Mouse (Mus musculus) monocyte, adult 2 months (primary cell): ENCODE measurements around the gene Ralgapa2.

Experiments
- DNase-seq, 2 experiments: peaks; one replicate each; pipeline ENCODE4 v3.0.0; 2022; ENCODE audit warnings: low spot score in 2 of 2, low read depth in 1 of 2

Gene Ralgapa2

DNA sequence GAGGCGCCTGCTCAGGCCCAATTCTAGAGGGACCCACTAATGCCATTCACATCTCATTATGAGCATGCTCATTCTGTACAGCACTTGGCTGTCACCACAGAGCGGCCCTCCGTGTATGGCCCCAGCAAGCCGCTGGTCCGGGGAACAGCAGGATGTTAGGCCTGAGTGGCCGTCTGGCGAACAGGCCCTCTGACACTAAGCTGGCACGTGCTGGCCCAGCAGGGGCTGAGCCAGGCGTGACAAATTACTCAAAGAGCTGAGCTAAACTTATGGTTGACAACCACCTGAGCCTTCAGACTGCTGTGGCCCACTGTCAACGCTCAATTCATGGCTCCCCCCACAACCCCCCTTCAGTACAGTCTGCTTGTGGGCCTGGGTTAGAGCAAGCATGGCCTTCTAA, 249.9 kb downstream of the Ralgapa2 start:
- DNase-seq, result no peak

DNA sequence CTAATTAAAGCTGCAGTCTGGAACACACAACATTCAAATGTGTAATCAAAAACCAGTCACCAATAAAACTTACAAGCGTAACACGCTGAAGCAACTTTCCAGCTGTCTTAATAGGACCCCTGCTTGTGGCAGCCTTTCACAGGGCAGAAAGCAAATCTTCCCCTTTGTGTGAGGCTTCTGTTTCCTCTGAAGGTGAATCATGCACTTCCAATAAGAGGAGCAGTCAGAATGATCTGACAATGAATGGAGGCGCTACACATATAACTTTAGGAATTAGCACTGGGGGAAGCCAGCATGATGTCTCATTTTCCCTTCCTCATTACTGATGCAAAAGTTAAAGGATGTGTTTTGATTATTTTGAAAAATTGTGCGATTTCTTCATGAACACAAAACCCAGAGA, 251.0 kb downstream of the Ralgapa2 start:
- DNase-seq, result no peak

DNA sequence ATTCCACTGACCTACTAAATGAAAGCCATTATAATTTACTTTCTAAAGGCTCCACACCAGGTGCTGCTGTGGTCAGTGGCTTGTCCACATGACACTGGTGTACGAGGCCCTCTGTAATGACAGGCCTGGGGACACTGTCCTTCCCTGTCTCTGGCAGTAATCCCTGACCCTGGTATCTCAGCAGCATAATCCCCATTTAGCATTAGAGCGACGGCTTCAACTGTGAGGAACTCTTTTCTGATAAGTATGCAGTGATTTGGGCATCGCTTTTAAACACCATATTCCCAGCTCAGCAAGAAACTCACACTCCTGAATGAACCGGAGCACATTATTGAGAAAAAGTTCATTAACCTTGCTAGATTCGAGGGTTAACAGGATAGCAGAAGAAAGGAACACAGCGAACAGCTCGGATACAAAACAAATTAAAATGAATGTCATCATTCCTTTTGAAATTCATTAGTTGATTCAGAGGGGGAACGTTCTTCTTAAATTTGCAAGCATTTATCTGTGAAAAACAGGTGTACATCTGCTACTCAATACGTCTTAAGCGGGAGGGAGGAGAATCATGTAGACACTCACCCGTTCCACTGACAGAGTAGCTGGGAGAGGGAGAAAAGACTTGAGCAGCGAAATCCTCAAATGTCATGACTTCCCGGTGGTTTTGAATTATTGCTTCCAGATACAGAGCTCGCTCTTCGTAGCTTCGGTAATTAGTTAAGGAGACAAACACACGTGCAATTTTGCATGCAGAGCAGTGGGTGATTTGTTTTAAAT, 252.2 kb downstream of the Ralgapa2 start:
- DNase-seq, result no peak

DNA sequence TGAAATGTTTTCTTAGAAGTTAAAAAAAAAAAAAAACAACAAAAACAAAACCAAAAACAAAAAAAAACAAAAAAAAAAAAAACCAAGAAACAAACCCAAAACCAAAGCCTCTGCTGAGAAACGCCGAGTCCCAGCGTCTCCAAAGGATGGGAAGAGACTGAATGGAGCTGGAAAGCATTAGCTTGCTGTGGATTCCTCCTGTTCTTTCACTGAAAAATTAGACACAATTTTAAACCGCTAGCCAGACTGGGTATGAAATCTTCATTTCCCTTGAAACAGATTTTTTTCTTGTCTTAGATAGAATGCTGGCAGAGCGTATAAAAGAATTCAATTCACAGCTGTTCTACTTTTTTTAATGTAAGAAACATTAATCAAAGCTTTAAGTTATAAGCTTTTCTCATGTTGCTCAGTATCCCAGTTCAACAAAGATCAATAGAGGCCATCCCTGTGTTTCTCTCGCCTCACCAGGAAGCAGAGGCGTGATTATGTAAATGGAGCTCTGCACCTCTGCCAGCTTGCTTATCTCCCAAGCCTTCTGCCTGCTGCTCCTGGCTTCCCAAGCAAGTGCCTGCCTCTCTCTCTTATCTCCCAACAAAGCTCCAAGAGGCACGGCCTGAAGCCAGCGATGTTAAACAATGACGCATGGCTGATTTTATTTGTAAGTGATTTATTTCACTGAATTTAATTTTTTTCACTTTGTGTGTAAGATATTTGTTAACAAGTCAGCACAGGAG, 253.2 kb downstream of the Ralgapa2 start:
- no peak for DNase-seq

DNA sequence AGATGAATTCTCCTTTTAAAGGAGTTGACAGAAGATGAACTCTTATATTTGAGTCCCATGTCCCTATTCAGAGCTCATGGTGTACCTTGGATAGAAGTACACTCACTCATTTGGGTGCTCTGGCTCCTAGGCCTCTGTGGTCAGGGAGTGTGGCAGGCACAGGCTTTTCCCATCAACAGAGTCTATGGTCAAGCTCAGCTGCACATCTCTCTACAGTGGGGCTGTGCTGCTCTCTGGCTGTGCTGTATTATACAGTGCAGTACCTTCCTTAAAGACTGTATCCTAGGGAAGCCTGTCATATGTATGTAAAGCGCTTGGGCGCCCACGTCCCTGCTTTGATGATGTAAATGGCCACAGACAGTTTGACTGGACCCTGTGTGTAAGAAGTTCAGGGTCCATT, 254.5 kb downstream of the Ralgapa2 start:
- DNase-seq, result no peak

DNA sequence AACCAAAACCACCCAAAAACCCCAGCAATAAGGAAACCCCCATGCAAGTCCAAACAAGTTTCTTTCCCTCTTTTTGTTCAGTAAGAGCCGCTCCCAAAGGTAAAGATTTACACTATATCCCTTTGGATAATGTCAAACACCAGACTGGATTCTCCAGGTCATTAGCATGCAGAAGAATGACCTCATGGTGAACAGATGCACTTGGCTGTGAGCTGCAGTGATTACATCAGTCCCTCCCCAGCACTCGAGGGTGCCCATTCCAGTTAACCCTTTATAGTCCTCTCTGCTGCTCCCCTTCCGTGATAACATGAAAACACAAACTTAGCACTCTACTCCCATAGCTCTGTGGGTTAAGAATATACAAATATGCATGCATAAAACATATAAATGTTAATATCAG, 255.1 kb downstream of the Ralgapa2 start:
- DNase-seq, result no peak

DNA sequence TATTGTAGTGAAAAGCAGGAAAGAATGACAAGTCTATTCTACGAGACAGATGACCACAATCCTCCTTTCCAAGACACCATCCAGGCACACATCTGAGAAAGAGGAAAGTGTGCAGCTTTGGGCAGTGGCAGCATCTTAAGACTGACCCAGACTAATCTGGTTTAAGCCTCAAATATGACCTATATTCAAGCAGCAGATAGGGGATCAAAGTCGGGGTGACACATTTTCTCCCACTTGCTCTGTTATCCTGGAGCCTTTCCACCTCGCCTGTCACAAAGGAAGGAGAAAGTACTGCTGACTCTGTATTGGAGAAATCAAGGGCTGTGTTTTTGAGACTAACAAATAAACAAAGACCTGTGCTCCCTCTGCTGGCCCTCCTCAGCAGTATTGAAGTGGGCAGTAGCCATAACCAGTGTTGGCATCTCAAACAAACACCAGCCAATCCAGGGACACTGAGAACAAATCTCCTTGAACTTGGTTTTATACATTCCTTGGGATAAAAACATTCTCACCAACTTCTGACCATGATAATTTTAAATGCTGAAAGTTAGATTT, 255.7 kb downstream of the Ralgapa2 start:
- DNase-seq, result no peak

DNA sequence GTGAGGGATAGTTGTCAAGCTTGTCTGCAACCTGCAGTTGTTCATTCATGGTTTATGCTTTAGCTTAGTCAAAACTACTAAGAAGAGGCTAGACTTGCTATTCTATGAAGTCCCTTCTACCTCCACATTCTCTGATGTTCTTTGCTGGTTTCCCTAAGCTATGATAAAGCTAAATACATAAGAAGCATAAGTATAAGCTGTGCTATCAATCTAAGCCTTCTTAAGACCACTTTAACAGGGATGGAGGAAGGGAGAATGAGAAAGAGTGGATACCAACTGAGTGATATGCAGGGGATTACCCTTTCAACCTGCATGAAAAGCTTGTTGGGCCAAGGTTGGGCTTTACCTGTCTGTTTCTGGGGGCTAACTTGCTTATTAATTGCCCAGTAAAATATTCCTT, 256.5 kb downstream of the Ralgapa2 start:
- DNase-seq, result no peak

DNA sequence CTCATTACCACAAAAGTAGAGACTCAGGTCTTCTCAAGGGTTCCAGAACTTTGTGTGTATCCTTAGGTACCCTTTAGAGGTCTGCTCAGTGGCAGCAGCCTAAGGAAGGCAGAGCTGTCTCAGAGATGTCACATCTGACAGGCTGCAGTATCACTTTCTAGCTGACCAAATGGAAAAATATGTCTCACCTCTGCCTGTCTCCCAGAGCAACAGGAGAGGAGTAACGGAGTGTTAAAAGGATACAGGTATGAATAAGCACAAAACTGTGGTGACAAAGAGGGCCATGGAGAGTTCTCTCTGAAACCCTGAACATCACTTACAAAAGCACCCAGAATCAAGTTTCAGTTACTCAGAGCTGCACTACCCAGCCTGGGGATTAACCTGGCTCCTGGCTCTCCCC, 257.8 kb downstream of the Ralgapa2 start:
- DNase-seq, result no peak

DNA sequence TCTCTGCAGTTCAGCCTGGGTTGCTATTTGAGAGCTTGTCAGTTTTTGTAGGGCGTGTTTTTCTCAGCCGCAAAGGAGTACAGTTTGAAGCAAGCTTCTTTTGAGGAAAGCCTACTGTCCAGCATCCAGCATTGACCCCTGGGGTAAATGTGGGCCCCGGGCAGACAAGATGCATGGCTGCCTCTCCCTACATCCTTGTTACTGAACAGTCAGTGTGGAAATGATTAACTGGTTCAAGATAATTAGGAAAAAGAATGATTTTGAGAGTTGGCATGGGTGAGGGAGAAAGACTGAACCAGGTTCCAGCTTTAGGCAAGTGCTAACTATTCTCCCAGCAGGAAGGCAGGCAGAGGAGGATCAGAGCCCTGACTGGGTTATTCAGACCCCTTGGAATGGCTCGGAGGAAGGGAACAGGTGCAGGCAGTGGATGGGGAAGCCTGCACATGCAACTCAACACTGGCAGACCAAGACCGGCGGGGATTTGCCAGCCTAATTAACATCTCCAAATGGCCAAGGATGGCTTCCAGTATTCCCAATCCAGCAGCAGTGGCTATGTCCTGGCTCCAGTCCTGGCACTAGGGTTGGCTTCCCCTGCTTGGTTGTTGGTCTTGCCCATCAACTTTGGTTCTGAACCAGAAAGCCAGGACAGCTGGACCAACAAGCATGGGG, 261.8 kb downstream of the Ralgapa2 start:
- no peak for DNase-seq

DNA sequence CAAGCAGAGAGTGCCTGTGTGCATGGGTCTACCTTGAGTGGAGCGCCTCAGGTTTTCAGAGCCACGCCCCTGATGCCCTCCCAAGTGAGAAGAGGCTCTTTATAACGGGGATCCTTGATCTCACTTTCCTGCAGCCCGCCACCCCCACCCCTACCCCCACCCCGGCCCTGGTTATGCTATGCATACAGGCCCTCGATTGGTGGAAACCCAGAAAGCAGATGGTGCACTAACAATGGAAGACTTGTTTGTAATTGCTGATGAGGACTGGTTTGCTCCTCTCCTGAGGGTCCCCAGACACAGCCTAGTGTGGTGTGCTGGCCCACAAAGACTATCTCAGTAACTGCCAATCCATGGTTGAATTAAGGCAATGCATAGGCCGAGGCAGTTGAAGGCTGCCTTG, 263.1 kb downstream of the Ralgapa2 start:
- DNase-seq, result no peak

DNA sequence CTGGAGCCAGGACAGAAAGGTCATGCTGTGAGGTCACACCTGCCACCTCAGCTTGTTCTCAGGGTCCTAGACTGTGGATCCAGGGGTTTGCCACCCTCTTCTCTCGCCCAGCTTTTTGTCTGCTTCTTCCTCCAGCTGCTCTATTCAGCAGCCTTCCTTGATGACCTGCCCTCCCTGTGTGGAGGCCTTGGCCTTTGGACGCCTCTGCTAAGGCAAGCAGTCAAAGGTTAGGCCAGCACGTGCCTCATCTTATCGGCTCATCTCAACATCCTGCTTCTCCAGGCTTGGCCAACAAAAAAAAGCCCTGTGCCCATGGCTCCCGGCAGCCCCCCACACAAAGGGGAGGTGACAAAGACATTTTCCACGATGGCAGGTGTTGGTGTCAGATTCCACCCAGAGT, 264.6 kb downstream of the Ralgapa2 start:
- DNase-seq, result no peak

DNA sequence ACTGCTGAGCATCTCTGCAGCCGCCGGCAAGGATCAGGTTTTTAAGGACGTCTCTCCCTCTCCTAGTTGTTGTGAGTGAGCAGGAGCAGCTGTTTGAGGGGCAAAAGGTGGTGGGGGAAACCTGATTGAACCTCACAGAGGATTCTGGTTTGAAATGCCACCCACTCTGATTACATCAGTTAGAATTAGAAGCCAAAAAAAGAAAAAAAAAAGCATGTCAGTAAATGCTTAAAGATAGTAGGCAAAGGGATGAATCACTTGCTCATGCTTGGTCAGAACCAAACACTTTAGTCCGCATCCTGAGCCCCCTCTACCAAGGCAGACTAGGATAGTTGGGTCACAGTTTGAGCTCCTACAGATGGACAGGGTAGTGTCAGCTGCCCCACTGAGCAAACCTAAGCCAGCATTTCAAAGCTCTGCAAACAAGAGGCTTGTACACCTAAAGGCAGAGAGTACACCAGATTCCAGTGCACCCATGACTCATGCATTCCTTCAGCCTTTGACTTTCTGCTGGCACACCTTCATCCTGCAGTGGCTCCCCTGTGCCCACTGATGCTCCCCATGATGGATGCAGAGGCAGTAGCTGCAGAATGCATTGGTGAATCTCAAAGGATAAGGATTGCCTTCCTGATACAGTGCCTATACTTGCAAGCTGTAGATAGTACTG, 265.6 kb downstream of the Ralgapa2 start:
- no peak for DNase-seq

DNA sequence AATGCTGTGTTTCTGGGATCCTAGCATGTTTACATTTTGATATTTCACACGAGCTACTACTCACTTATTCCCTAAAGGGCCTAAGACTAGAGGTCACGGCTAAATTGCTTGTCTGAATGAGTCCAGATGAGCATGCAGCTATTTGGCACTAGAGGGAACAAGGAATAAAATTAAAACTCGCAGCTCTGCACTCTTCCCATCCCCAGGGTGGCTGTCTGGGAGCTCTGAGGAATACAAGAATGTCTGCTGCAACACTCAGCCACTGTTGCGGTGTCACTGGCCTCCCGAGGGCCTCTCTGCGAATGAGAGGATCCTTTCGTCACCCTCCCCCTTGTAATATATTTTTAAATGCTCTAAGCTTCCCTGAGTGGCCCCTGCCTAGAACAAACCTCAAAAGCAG, 266.7 kb downstream of the Ralgapa2 start:
- no peak for DNase-seq

DNA sequence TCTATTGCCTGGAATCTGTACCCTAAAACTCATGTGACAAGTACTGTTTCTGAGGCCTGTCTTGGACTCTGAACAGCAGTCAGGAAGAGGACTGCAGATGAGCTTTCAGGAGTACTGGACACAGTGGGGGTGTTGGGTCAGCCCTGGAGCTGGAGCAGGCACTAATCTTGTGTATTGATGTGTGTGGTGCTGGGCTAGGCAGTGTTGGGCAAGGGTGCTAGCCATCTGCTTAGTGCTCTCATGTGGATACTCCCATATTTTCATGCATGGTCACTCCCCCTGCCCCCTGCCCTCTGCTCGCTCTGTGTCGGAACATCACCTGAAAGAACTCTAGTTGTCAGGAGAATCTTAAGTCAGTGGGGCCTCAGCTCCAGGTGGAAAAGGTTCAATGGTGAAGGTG, 268.1 kb downstream of the Ralgapa2 start:
- no peak for DNase-seq

DNA sequence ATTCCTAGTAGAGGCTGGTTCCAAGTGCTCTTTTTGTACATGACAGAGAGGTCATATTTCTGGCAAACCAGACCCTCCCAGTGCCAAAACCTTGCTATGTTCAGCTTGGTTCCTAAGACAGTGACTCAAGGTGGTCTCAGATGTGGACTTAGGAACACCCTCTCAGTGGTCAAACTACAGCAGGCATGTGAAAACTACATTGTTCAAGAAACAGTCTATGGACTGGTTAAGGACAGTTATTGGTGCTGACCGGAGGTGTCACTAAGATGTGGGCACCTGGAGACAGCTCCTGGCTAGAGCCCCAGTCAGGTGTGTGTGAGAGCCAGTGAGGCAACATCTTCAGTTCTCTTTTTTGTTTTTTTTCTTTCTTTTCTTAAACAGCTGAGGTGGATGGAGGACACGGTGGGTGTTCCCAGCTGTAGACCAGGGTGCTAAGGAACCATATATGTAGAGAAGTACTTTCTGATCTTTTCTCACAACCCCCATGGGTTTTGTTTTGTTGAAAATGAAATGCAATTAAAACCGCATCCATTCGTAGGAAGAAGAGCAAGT, 272.9 kb downstream of the Ralgapa2 start:
- no peak for DNase-seq

DNA sequence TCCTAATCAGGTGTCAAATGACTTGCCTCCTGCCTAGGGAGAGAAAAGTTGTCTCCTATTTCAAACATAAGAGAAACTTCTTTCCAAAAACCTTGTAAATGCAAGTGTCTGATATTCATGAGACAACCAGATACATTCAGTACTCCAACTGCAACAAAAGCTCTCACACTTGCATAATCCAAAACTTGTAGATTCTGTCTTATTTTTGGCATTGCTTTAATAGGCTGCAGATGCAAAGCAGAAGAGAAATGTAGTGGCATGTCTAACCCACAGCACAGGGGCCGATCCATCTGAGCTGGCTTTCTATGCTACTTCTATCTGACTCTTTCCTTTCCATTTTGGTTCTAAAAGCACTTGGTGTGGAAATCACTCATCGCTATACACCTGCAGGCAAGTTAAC, 280.7 kb downstream of the Ralgapa2 start:
- no peak for DNase-seq

DNA sequence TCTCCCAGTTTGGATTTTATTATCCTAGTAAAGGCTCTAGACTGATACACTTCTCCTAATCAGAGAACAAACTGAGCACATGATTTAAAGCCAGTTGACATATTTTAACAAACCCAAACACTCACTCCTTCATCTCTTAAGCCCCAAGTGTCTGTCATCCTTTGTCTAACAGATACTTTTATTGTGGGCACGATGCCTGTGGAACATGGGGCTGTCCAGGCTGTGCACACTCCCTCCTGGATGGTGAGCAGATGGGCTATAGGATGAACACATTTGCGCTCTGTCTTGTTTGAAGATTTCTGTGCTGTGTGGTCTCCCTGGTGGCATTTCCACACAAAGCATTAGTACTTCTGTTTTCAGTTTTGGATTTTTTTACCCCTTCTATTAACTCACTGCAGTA, 283.7 kb downstream of the Ralgapa2 start:
- no peak for DNase-seq

DNA sequence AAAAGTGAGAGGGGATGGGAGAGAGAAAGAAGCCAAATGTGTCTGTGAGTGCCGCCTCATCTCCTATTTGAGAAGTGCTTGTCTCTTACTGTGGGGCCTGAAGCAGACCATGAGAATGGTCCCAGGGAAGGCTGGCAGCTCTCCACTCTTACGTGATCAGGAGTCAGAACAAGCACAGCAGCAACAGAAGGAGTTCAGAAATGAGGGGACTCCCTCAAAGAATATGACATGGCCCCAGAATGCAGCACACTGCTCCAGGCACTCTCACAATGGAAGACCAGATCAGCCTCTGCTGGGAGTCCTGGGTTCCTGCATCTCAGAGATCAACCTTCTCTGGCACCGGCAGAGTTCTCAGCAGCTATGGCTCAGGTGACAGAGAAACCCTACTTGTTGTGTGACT, 284.5 kb downstream of the Ralgapa2 start:
- DNase-seq, result no peak

DNA sequence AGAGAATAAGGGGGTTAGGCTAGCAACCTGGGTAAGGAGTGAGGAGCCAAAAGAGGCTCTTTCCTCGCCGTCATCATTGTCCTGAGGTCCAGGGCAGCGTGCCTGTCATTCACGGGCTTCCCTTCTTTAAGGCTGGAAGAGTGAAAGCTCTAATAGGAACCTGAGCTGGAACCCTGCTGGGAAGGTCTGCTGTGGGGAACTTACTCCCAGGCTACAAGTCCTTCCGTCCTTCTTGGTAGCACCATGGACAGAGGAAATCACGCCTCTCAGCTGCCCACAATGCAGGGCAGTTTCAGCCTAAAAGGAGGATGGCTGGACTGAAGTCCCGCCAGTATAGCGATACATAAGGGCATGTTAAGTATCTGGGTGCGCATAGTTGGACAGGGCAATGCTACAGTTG, 285.7 kb downstream of the Ralgapa2 start:
- no peak for DNase-seq

DNA sequence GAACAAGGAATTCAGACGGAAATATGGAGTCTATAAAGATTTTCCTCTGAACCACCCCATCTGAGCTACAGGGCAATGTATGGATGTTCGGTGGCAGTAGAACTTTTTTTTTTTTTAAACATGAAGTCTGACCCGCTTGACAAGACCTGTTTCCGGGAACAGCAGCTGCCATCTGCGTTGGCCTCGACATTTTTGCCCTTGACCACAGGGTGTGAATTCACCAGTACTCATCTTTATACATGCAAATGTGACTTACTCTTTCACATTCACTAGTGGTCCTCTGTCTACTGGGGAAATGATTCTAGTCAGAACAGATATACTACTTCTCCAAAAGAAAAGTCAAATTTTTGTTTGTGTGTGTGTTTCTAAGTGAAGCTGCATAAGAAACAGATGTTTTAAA, 286.3 kb downstream of the Ralgapa2 start:
- no peak for DNase-seq
